Mouse (Mus musculus): ENCODE measurements around the gene Tpm3.

DNA sequence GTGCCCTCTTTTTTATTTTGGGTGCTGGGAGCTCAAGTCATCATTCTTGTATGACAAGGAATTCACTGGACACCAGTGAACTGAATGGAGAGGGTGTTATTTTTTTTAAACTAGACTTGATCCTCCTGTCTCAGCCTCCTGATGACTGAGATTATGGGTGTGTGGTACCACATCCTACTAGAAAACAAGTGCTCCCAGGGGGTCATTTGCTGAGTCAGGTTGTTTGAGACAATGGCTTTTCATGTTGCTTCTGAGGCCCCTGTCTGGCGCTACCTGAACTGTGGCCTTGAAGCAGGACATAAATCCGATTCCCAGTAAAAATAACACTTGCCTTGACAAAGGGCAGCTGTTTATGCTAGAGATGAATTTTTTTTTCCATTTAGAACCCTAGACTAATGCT lies 30.7 kb downstream of the Tpm3 start:
- TF ChIP-seq CTCF (conservative IDR thresholded peaks at IDR 0.05 in 1 of 2, IDR thresholded peaks at IDR 0.05 in 1 of 2; ENCODE audit: low read depth in 2 of 2, low read length in 2 of 2) (no peak), ZC3H11A (IDR thresholded peaks at IDR 0.05; ENCODE audit: low read depth, low read length) (no peak), MAX (IDR thresholded peaks at IDR 0.05; ENCODE audit: low read length) (no peak), RAD21 (IDR thresholded peaks at IDR 0.05; ENCODE audit: low read depth, low read length) (no peak), POLR2A (IDR thresholded peaks at IDR 0.05; ENCODE audit: low read depth, low read length) (no peak), CHD2 (IDR thresholded peaks at IDR 0.05; ENCODE audit: low read length) (no peak), CHD1 (IDR thresholded peaks at IDR 0.05; ENCODE audit: low read depth, low read length) (no peak)

Measured in CH12.LX (cell line).